ENCODE assay signal across 8 mouse cellular contexts in genomic region chr6:120603454-120603853, GRCm38 (mm10).
DNase-seq lines count a peak whose midpoint lies in the region; ATAC-seq and TF ChIP-seq lines count a peak whose summit lies in the region.

No protein-coding gene starts in this region.

- TF ChIP-seq CTCF in left cerebral cortex, adult 2 months (IDR thresholded peaks at IDR 0.05) = peak; percentile 50

- ATAC-seq in CD4-positive, CD25-positive, alpha-beta regulatory T cell, adult 4 months = no peak
- ATAC-seq in erythroblast, adult 5-6 weeks (replicated peaks; ENCODE audit: low FRiP score, poor library complexity, severe bottlenecking) = peak; percentile 38
- no peak for ATAC-seq in activated CD4-positive, CD25-positive, alpha-beta regulatory T cell, adult 4 months

- DNase-seq in CD4-positive, CD25-positive, alpha-beta regulatory T cell, adult 2 months (ENCODE audit: low read depth, low spot score) = peak; percentile 33
- DNase-seq in left cerebral cortex, adult 2 months (ENCODE audit: extremely low spot score in 1 of 2, low spot score in 2 of 2) = no peak
- no peak for DNase-seq in left cerebral cortex, adult 18-20 months (ENCODE audit: low spot score in 2 of 2)
- peak; percentile 49 for DNase-seq in lung, postnatal 4 days
- no peak for DNase-seq in right cerebral cortex, postnatal 10 days (ENCODE audit: low spot score in 2 of 2)

- H3K4me3 ChIP-seq in left cerebral cortex, adult 2 months = no peak overlapping the region

- intact Hi-C loops in left cerebral cortex, adult 2 months (cut with DNase I) = loop anchor here (5.0 kb wide), 1 partner anchor 134 kb away; no protein-coding TSS in a partner anchor

- H3K27ac ChIP-seq in left cerebral cortex, adult 2 months = no peak overlapping the region

Comparison
In these comparisons a context has a peak if more than half of its experiments do, and no peak if none do; other contexts are left out.
1. DNase-seq: peak in CD4-positive, CD25-positive, alpha-beta regulatory T cell, adult 2 months (single experiment) and lung, postnatal 4 days (2 of 2); none in left cerebral cortex, adult 2 months (0 of 2), left cerebral cortex, adult 18-20 months (0 of 2) and right cerebral cortex, postnatal 10 days (0 of 2).